Mouse (Mus musculus): ENCODE measurements around the gene Rpl3l.

The Rpl3l gene

GRCm38 (mm10) chr17:24745526-24746497 is 18.2 kb downstream of the Rpl3l start:
- DNase-seq = peak; percentile 68 to 76

- DNase-seq = no peak
Measured at GRCm38 (mm10) chr17:24746986-24747385, 19.4 kb downstream of the Rpl3l start.

- DNase-seq = no peak
Measured at GRCm38 (mm10) chr17:24751528-24751927, 23.9 kb downstream of the Rpl3l start.

GRCm38 (mm10) chr17:24752415-24753394 is 25.1 kb downstream of the Rpl3l start, which contains the start of gene Hs3st6:
Hs3st6 (plus strand) TSS chr17:24752988.
- DNase-seq = peak in 1 of 2 experiments; percentile 31

- DNase-seq = no peak
Measured at GRCm38 (mm10) chr17:24757394-24757793, 29.8 kb downstream of the Rpl3l start.

- no peak for DNase-seq
Measured at GRCm38 (mm10) chr17:24761121-24761520, 33.5 kb downstream of the Rpl3l start.

GRCm38 (mm10) chr17:24765016-24765905 is 37.6 kb downstream of the Rpl3l start:
- no peak for DNase-seq

GRCm38 (mm10) chr17:24766266-24766875 is 38.8 kb downstream of the Rpl3l start:
- no peak for DNase-seq

- DNase-seq = no peak
Measured at GRCm38 (mm10) chr17:24769146-24769545, 41.5 kb downstream of the Rpl3l start.

- no peak for DNase-seq
Measured at GRCm38 (mm10) chr17:24773241-24773640, 45.6 kb downstream of the Rpl3l start.

GRCm38 (mm10) chr17:24775173-24775572 is 47.6 kb downstream of the Rpl3l start:
- no peak for DNase-seq

- no peak for DNase-seq
Measured at GRCm38 (mm10) chr17:24777073-24777472, 49.5 kb downstream of the Rpl3l start.

- no peak for DNase-seq
Measured at GRCm38 (mm10) chr17:24780821-24781220, 53.2 kb downstream of the Rpl3l start.

Measured in thymus, postnatal 36 days (tissue).